Mouse (Mus musculus) cerebellum, postnatal 14 days (tissue): Measurements from ENCODE around the gene Sorcs1.
A peak's percentile ranks its signal among the peaks of the same experiment; 100 is the strongest.

Source experiments
- DNase-seq, 2 experiments: peaks; one replicate each; pipeline ENCODE4 v3.0.0; 2021; ENCODE audit warnings: mixed read lengths in 2 of 2

The Sorcs1 gene

GRCm38 (mm10) chr19:50558771-50559170, 119.7 kb downstream of the Sorcs1 start:
- no peak for DNase-seq

- no peak for DNase-seq
Measured at GRCm38 (mm10) chr19:50534031-50534430, 144.4 kb downstream of the Sorcs1 start.

GRCm38 (mm10) chr19:50527835-50528234, 150.6 kb downstream of the Sorcs1 start:
- DNase-seq, result no peak

GRCm38 (mm10) chr19:50526094-50526493, 152.4 kb downstream of the Sorcs1 start:
- DNase-seq, result no peak

GRCm38 (mm10) chr19:50521943-50522342, 156.5 kb downstream of the Sorcs1 start:
- DNase-seq, result no peak

GRCm38 (mm10) chr19:50515059-50515673, 163.3 kb downstream of the Sorcs1 start:
- DNase-seq, result no peak

GRCm38 (mm10) chr19:50514309-50514830, 164.1 kb downstream of the Sorcs1 start:
- DNase-seq, result no peak

- DNase-seq, result no peak
Measured at GRCm38 (mm10) chr19:50502816-50503215, 175.6 kb downstream of the Sorcs1 start.

- no peak for DNase-seq
Measured at GRCm38 (mm10) chr19:50491121-50491520, 187.3 kb downstream of the Sorcs1 start.

GRCm38 (mm10) chr19:50490721-50491120, 187.7 kb downstream of the Sorcs1 start:
- no peak for DNase-seq

GRCm38 (mm10) chr19:50489786-50490185, 188.7 kb downstream of the Sorcs1 start:
- DNase-seq, result no peak

- no peak for DNase-seq
Measured at GRCm38 (mm10) chr19:50488421-50488820, 190.0 kb downstream of the Sorcs1 start.

- DNase-seq, result peak; percentile 64 to 68
Measured at GRCm38 (mm10) chr19:50487768-50488167, 190.7 kb downstream of the Sorcs1 start.

GRCm38 (mm10) chr19:50486345-50486744, 192.1 kb downstream of the Sorcs1 start:
- no peak for DNase-seq

- peak; percentile 51 to 81 for DNase-seq
Measured at GRCm38 (mm10) chr19:50476774-50477173, 201.7 kb downstream of the Sorcs1 start.

- DNase-seq, result no peak
Measured at GRCm38 (mm10) chr19:50468592-50468991, 209.9 kb downstream of the Sorcs1 start.

- DNase-seq, result no peak
Measured at GRCm38 (mm10) chr19:50464811-50465210, 213.6 kb downstream of the Sorcs1 start.

- no peak for DNase-seq
Measured at GRCm38 (mm10) chr19:50458581-50458980, 219.9 kb downstream of the Sorcs1 start.

- no peak for DNase-seq
Measured at GRCm38 (mm10) chr19:50457275-50457892, 221.1 kb downstream of the Sorcs1 start.

- peak; percentile 13 to 19 for DNase-seq
Measured at GRCm38 (mm10) chr19:50441099-50441498, 237.3 kb downstream of the Sorcs1 start.

GRCm38 (mm10) chr19:50440246-50440910, 238.1 kb downstream of the Sorcs1 start:
- DNase-seq, result peak in 1 of 2 experiments; percentile 9

- peak in 1 of 2 experiments; percentile 23 for DNase-seq
Measured at GRCm38 (mm10) chr19:50439464-50439881, 239.0 kb downstream of the Sorcs1 start.

- no peak for DNase-seq
Measured at GRCm38 (mm10) chr19:50422928-50423327, 255.5 kb downstream of the Sorcs1 start.
